Mouse (Mus musculus): ENCODE results near the gene Gm13199. TPM values are rescaled to one million over a fixed set of nuclear protein-coding genes. Genes with fewer than 3 reads are reported as not detected.

Gene Gm13199
- polyA plus RNA-seq, 1 experiment from 2014 or later: 1.2 TPM

- peak overlapping the region; percentile 77 for H3K4me3 ChIP-seq (replicated peaks; ENCODE audit: low read depth, low read length)
- H3K27me3 ChIP-seq (ENCODE audit: control insufficient read depth, insufficient read depth, low read length): no peaks in the 10 kb centered on the region
- peak overlapping the region; percentile 89 for H3K27ac ChIP-seq (replicated peaks; ENCODE audit: low read depth, low read length)
- 0 out of 2 replicates have a peak, but pooled peaks cover 7% of the 10 kb centered on the region for H3K4me1 ChIP-seq (ENCODE audit: control insufficient read depth, insufficient read depth, low read length)
- H3K36me3 ChIP-seq (ENCODE audit: control insufficient read depth, insufficient read depth, low read length): peaks cover 28% of the 10 kb centered on the region
- H3K9ac ChIP-seq (replicated peaks; ENCODE audit: low read length): peak overlapping the region; percentile 74
- no peaks in the 10 kb centered on the region for H3K9me3 ChIP-seq (ENCODE audit: control insufficient read depth, low read length)
- H3K4me2 ChIP-seq (ENCODE audit: low read length): peak overlapping the region; percentile 72
- no peak; the same call in 1 of the 2 replicates for ATAC-seq (ENCODE audit: low FRiP score, low TSS enrichment)
- no peak for DNase-seq
- 4% methylated on average over 23 of the region's 23 CpGs for WGBS
Observed at GRCm38 (mm10) chr2:5844181-5844872, 18.4 kb downstream of the Gm13199 start.

- Histone ChIP-seq H3K36me3 (ENCODE audit: control insufficient read depth, insufficient read depth, low read length) (peaks cover 50% of the 10 kb centered on the region), H3K27me3 (ENCODE audit: control insufficient read depth, insufficient read depth, low read length) (no peaks in the 10 kb centered on the region), H3K4me1 (ENCODE audit: control insufficient read depth, insufficient read depth, low read length) (0 out of 2 replicates have a peak, but pooled peaks cover 3% of the 10 kb centered on the region), H3K4me2 (ENCODE audit: low read length) (no peak overlapping the region), H3K27ac (replicated peaks; ENCODE audit: low read depth, low read length) (no peak overlapping the region), H3K9me3 (ENCODE audit: control insufficient read depth, low read length) (no peaks in the 10 kb centered on the region), H3K9ac (replicated peaks; ENCODE audit: low read length) (no peak overlapping the region), H3K4me3 (replicated peaks; ENCODE audit: low read depth, low read length) (no peak overlapping the region)
- no peak for DNase-seq
- WGBS: 98% methylated on average over 11 of the region's 11 CpGs
- ATAC-seq (ENCODE audit: low FRiP score, low TSS enrichment): no peak
Observed at GRCm38 (mm10) chr2:5840815-5841214, 21.9 kb downstream of the Gm13199 start.

GRCm38 (mm10) chr2:5825265-5825913, 37.3 kb downstream of the Gm13199 start:
- Histone ChIP-seq H3K4me2 (ENCODE audit: low read length) (no peak overlapping the region), H3K9me3 (ENCODE audit: control insufficient read depth, low read length) (no peaks in the 10 kb centered on the region), H3K27me3 (ENCODE audit: control insufficient read depth, insufficient read depth, low read length) (no peaks in the 10 kb centered on the region), H3K4me1 (ENCODE audit: control insufficient read depth, insufficient read depth, low read length) (no peaks in the 10 kb centered on the region), H3K4me3 (replicated peaks; ENCODE audit: low read depth, low read length) (no peak overlapping the region), H3K36me3 (ENCODE audit: control insufficient read depth, insufficient read depth, low read length) (peaks cover 53% of the 10 kb centered on the region), H3K9ac (replicated peaks; ENCODE audit: low read length) (no peak overlapping the region), H3K27ac (replicated peaks; ENCODE audit: low read depth, low read length) (no peak overlapping the region)
- no peak for DNase-seq
- WGBS: 95% methylated on average over 5 of the region's 5 CpGs
- ATAC-seq (ENCODE audit: low FRiP score, low TSS enrichment): no peak

- DNase-seq (no peak), ATAC-seq (ENCODE audit: low FRiP score, low TSS enrichment) (no peak)
- 90% methylated on average over 5 of the region's 5 CpGs for WGBS
- no peak overlapping the region for H3K9ac ChIP-seq (replicated peaks; ENCODE audit: low read length)
- no peak overlapping the region for H3K4me3 ChIP-seq (replicated peaks; ENCODE audit: low read depth, low read length)
- H3K27me3 ChIP-seq (ENCODE audit: control insufficient read depth, insufficient read depth, low read length): no peaks in the 10 kb centered on the region
- no peak overlapping the region for H3K27ac ChIP-seq (replicated peaks; ENCODE audit: low read depth, low read length)
- H3K4me2 ChIP-seq (ENCODE audit: low read length): no peak overlapping the region
- H3K36me3 ChIP-seq (ENCODE audit: control insufficient read depth, insufficient read depth, low read length): peaks cover 56% of the 10 kb centered on the region
- no peaks in the 10 kb centered on the region for H3K4me1 ChIP-seq (ENCODE audit: control insufficient read depth, insufficient read depth, low read length)
- H3K9me3 ChIP-seq (ENCODE audit: control insufficient read depth, low read length): no peaks in the 10 kb centered on the region
Observed at GRCm38 (mm10) chr2:5824685-5825084, 38.0 kb downstream of the Gm13199 start.

GRCm38 (mm10) chr2:5824213-5824612, 38.5 kb downstream of the Gm13199 start:
- DNase-seq: peak; percentile 60
- H3K9ac ChIP-seq (replicated peaks; ENCODE audit: low read length): no peak overlapping the region
- no peak overlapping the region for H3K4me3 ChIP-seq (replicated peaks; ENCODE audit: low read depth, low read length)
- no peaks in the 10 kb centered on the region for H3K27me3 ChIP-seq (ENCODE audit: control insufficient read depth, insufficient read depth, low read length)
- H3K9me3 ChIP-seq (ENCODE audit: control insufficient read depth, low read length): no peaks in the 10 kb centered on the region
- H3K27ac ChIP-seq (replicated peaks; ENCODE audit: low read depth, low read length): no peak overlapping the region
- H3K36me3 ChIP-seq (ENCODE audit: control insufficient read depth, insufficient read depth, low read length): peaks cover 59% of the 10 kb centered on the region
- 28% methylated on average over 1 of the region's 1 CpGs for WGBS
- no peak overlapping the region for H3K4me2 ChIP-seq (ENCODE audit: low read length)
- no peaks in the 10 kb centered on the region for H3K4me1 ChIP-seq (ENCODE audit: control insufficient read depth, insufficient read depth, low read length)
- ATAC-seq (ENCODE audit: low FRiP score, low TSS enrichment): no peak

- no peak overlapping the region for H3K27ac ChIP-seq (replicated peaks; ENCODE audit: low read depth, low read length)
- no peak overlapping the region for H3K9ac ChIP-seq (replicated peaks; ENCODE audit: low read length)
- no peak overlapping the region for H3K4me3 ChIP-seq (replicated peaks; ENCODE audit: low read depth, low read length)
- no peak for ATAC-seq (ENCODE audit: low FRiP score, low TSS enrichment)
- no peaks in the 10 kb centered on the region for H3K9me3 ChIP-seq (ENCODE audit: control insufficient read depth, low read length)
- 98% methylated on average over 6 of the region's 6 CpGs for WGBS
- no peak overlapping the region for H3K4me2 ChIP-seq (ENCODE audit: low read length)
- no peaks in the 10 kb centered on the region for H3K4me1 ChIP-seq (ENCODE audit: control insufficient read depth, insufficient read depth, low read length)
- peaks cover 70% of the 10 kb centered on the region for H3K36me3 ChIP-seq (ENCODE audit: control insufficient read depth, insufficient read depth, low read length)
- H3K27me3 ChIP-seq (ENCODE audit: control insufficient read depth, insufficient read depth, low read length): no peaks in the 10 kb centered on the region
- DNase-seq: no peak
Observed at GRCm38 (mm10) chr2:5822449-5822848, 40.3 kb downstream of the Gm13199 start.

GRCm38 (mm10) chr2:5821264-5821663, 41.5 kb downstream of the Gm13199 start:
- no peak for ATAC-seq (ENCODE audit: low FRiP score, low TSS enrichment)
- peaks cover 70% of the 10 kb centered on the region for H3K36me3 ChIP-seq (ENCODE audit: control insufficient read depth, insufficient read depth, low read length)

More at GRCm38 (mm10) chr2:5821264-5821663, 41.5 kb downstream of the Gm13199 start:
- 93% methylated on average over 10 of the region's 10 CpGs for WGBS
- no peak overlapping the region for H3K4me3 ChIP-seq (replicated peaks; ENCODE audit: low read depth, low read length)
- no peaks in the 10 kb centered on the region for H3K4me1 ChIP-seq (ENCODE audit: control insufficient read depth, insufficient read depth, low read length)
- H3K9ac ChIP-seq (replicated peaks; ENCODE audit: low read length): no peak overlapping the region
- no peaks in the 10 kb centered on the region for H3K9me3 ChIP-seq (ENCODE audit: control insufficient read depth, low read length)
- no peak overlapping the region for H3K4me2 ChIP-seq (ENCODE audit: low read length)
- H3K27me3 ChIP-seq (ENCODE audit: control insufficient read depth, insufficient read depth, low read length): no peaks in the 10 kb centered on the region
- no peak overlapping the region for H3K27ac ChIP-seq (replicated peaks; ENCODE audit: low read depth, low read length)
- DNase-seq: no peak
